Mouse (Mus musculus) c-Kit-negative CD71-positive TER-119-positive erythroid progenitor cells, embryonic 14.5 days (primary cell): ENCODE measurements at regions not wholly inside any gene's neighbourhood (a gene's known extent, or its start where the extent isn't known, plus 50 kb on each side); places are given as distances from the start of the nearest gene placed in this dataset.

Source experiments
- DNase-seq: peaks from one replicate; pipeline ENCODE4 v3.0.0-alpha.2; 2013; ENCODE audit warnings: low read depth, low spot score

DNA sequence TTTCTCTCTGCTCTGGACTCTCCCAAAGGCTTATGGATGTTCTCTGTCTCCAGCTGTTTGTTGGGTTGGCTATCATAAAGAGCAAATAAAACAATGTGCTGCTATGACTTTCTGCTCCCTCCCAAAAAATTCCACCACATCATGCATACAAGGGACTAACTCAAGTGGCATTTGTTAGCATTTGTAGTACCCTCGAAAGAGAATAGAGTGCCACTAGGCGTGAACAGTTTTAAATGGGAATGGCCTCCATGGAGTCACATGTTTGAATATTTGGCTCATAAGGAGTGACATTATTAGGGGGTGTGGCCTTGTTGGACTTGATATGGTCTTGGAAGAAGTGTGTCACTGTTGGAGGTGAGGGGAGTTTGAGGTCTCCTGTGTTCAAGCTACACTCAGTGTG is 86.5 kb upstream of the Serbp1 start:
- DNase-seq = no peak

- no peak for DNase-seq
These were observed 88.6 kb upstream of the Serbp1 start for GRCm38 (mm10) chr6:67149425-67149824.

DNA sequence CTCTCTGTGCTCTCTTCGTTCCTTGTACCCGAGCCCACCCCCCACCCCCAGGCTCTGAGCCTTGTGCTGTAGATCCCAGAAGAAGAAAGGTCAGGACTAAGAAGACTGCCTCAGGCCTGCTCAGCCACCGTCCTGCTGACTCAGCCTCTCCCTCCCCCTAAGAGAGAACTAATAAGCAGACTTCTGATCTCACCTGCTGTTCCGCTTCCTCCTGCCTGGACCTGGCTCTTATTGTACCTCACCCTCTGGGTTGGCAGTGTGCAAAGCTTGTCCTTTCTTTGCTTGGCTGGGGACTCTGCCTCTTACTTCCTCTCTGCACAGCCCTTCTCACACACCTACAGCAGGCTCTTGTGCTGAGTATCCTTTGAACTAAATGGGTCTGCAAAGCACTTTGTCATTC is 91.3 kb upstream of the Serbp1 start:
- DNase-seq = no peak

DNA sequence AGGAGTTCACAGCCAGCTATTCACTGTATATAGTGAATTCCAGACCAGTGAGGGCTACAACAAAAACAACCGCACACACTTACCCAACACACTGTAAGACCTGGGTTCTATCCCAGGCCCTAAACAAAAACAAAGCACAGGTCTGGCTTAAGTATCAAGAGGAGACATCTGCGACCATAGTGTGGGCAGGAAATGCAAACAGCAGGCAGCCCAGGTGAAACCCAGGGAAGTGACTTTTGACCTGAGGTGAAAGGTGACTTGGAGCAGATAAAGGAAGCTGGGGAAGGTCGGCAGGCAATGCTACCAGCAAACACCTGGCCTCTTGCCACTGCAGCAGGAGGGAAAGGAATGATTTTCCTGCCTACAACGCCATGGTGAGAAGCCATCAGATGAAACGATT is 92.0 kb upstream of the Serbp1 start:
- DNase-seq = no peak

GRCm38 (mm10) chr6:67144946-67145716 is 92.8 kb upstream of the Serbp1 start:
- no peak for DNase-seq

DNA sequence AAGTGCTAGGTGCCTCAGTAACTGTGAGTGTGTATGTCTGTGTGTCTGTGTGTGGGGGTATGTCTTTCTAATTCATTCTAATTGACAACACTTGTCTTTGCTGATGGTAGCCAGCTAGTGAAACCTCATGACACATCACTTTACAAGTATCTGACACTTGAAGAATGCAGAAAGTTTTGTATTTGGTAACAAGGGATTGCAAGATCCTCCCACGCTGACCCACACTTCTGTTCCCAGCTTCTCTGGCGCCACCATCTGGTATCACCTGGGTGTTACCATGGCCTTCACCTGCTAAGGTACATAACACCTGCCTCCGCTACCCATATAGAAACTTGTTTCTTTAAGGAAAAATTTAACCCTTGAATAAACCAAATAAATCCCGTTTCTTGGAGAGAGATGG is 95.8 kb upstream of the Serbp1 start:
- peak; percentile 21 for DNase-seq

- DNase-seq = no peak
These were observed 97.2 kb upstream of the Serbp1 start for GRCm38 (mm10) chr6:67140645-67141250.

GRCm38 (mm10) chr6:67139012-67139375 is 99.0 kb upstream of the Serbp1 start:
- no peak for DNase-seq

DNA sequence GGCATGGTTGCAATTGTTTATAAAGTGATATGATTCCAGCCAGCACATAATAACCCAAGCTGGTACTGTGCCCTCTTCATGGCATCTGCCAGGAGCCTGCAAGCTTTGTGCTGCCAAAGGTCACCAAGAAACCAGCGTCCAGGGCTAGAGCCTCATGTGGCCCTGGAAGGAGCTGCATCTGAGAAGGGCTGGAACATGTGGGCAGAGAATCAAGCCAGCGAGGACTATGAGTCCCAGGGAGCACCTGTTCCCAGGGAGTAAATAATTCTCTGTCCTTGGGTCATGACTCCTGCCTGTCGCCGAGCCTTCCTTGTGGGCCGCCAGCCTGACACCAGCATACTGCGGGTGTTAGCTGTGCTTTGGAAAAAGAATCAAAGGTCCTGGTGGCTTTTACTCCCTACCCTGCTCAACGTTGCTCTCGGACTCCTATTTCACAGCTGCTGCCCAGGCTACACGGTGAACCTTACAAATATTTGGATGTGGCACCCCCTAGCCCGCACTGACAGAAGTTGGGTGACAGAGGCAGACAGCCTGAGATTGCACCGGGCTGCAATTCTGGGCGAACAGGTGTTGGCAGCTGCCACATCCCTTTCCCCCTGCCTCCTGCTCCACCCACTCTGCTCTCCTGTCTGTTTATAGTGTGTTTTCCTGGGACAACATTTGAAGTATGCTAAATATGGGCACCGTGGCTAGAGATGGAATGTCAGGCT is 99.5 kb upstream of the Serbp1 start:
- no peak for DNase-seq

DNA sequence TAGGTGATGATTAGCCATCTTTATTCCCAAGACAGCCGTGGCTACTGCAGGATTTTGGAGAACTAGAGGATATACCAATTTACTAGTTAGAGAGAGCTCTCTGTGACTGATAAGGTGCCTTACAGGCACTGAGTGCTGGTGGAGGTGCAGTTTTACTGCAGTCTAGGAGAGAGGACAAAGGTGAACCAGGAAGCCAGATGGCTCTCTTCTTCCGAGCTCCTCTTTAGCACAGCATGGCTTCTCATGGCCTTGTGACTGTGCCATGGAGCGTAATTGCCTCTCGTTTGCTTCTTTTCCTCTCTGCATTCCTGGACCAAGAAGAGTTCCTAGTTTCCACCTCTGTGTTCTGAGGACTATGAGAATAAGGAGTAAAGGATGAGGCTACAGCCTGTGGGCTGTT is 100.2 kb upstream of the Gadd45a start:
- DNase-seq = no peak

DNA sequence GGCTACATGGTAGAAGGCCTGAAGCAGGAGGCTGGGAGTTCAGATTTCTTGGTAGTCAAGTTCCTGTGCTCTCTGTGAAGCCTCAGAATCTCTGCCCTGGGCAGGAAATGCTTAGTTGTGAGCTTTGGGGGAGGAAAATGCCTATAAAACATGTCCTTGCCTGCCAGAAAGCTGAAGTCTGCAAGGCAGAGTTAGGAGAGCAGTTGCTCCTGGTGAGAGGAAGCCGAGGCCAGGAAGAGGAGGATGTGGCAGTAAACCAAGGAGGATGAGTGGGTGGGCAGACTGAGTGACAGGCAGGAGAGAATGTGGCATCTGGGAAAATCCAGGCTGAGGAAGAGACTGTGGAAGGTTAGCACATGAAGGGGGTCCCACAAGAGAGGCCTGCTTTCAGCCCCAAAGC is 97.7 kb upstream of the Gadd45a start:
- DNase-seq = no peak

DNA sequence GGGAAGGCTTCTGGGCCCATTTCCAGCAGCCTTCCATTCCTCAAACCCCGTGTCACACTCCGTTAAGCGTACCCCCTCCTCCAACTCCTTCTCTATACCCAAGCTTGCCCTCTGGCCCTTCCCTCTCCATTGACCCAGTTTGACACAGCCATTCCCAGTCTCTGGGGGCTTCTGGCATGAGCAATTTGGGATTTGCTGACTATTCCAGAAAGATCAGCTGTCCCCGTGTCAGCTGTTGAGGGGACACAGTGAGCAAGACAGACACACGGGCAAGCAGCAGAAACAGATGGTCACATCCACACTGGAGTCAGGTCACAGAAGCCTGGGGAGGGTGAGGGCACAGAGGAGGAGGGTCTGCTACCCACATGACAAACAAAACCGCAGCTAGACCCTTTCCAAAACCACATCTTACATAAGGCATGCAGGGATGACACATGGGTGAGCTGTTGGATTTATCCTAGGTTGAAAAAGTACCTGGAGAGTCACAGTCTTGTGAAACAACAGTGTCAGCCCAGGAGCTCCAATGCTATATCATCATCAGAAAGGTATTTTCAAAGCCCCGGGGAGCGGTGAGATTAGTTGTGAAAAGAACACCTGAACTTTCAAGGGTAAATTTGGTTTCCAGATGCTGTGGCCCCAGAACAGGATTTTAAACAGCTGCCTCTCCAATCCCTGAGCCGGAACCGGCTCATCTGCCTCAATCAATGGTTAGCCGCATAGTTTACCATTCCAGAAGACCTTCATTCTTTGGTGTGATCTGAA is 93.5 kb upstream of the Gadd45a start:
- DNase-seq = no peak

DNA sequence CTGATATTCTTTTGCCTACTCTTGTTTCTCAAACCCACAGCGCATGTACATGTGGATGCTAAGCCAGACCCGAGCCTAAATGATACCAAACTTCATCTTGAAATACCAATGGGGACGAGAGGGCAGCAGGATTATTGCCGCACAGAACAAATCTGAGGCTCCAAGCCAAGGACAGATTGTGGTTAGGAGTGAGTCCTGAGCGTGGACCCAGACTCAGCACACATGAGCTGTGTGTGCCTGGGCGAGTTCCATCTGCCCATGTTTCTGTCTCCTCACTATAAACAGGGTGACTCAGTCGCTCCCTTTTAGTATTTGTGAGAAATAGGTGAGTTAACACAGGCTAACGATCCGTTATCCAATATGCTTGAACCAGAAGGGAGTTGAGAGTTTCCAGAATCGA is 92.4 kb upstream of the Gadd45a start:
- no peak for DNase-seq

- DNase-seq = no peak
These were observed 91.5 kb upstream of the Gadd45a start for GRCm38 (mm10) chr6:67128503-67129463.

DNA sequence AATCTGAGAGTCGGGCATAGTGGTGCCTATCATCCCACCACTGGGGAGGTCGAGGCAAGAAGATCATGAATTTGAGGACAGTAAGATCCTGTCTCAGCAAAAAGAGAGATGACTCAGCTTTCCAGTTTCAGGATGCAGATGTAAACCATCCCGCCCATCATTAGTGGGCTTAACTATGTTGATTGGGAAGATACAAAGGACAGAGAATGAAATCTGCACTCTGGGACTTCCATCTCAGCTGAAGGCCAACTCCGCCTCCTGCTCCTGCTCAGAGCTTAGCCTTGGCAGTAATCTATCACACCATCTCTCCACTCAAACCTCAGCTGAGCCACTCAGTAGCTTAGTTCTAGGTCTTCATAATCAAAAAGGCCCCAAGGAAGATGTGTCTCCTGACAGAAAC is 90.5 kb upstream of the Gadd45a start:
- DNase-seq = no peak

- no peak for DNase-seq
These were observed 88.6 kb upstream of the Gadd45a start for GRCm38 (mm10) chr6:67125715-67126312.

- no peak for DNase-seq
These were observed 86.8 kb upstream of the Gadd45a start for GRCm38 (mm10) chr6:67124089-67124488.

DNA sequence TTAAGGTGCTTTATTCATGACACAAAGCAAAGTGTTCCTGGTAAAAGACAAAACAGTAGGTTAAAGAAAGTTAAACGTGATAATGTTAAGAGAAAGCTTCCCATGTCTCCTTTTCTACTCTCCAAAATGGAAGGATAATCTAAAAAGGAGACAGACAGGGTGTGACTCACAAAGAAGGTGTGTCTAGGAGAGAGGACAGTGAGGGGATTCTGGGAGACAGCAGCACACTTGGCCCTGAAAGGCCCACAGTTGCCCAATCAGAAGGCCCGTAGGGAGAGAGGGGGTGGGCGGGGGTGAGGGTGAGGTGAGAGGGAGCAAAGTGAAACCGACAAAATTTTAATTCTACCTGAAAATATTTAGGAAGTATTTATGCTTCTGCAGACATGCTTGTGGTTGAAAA is 85.8 kb upstream of the Gadd45a start:
- no peak for DNase-seq

- no peak for DNase-seq
These were observed 79.0 kb upstream of the Gadd45a start for GRCm38 (mm10) chr6:67116306-67116705.

DNA sequence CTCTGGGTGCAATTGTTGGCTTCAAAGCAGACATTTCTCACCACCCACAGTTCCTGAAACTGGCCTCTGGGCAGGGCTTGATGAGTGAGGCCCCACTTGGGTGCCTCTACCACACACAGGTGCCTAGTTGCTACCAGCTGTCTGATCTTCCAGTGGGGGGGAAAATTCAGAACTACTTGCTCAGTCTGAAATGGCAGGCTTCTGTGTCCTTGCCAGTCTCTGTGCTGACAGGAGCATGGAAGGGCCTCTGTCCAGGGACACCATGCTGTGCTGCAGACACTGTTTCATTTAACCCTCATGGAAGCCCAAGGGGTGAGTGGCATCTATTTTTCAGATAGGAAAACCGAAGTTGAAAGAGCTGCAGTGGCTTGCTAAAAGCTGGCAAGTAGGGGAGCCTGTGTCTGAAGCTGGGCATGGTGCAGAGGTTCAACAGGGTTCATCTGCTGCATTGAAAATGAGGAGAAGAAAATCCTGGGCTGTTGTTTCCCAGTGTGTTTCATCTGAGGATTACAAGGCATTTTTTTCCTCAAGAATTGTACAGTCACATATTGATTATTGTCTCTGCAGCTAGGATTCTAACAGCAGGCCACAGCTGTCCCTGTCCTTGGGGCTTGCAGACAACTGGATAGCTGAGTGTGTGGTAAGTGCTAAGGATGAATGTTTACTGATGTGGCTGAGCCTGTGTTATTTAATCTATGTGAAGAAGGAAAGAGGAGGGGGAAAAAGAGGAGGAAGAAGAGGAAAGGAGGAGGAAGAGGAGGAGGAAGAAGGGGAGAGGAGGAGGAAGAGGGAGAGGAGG is 78.4 kb upstream of the Gadd45a start:
- DNase-seq = no peak
